Mouse (Mus musculus): ENCODE measurements at regions not wholly inside any gene's neighbourhood (a gene's known extent, or its start where the extent isn't known, plus 50 kb on each side); places are given as distances from the start of the nearest gene placed in this dataset.

- DNase-seq (ENCODE audit: low spot score): no peak
Measured at GRCm38 (mm10) chr10:120666202-120666860, 190.1 kb upstream of the Hmga2 start.

GRCm38 (mm10) chr10:120665670-120666069, 189.4 kb upstream of the Hmga2 start:
- no peak for DNase-seq (ENCODE audit: low spot score)

- DNase-seq (ENCODE audit: low spot score): no peak
Measured at GRCm38 (mm10) chr10:120664419-120664818, 188.2 kb upstream of the Hmga2 start.

- no peak for DNase-seq (ENCODE audit: low spot score)
Measured at GRCm38 (mm10) chr10:120663396-120663795, 187.1 kb upstream of the Hmga2 start.

DNA sequence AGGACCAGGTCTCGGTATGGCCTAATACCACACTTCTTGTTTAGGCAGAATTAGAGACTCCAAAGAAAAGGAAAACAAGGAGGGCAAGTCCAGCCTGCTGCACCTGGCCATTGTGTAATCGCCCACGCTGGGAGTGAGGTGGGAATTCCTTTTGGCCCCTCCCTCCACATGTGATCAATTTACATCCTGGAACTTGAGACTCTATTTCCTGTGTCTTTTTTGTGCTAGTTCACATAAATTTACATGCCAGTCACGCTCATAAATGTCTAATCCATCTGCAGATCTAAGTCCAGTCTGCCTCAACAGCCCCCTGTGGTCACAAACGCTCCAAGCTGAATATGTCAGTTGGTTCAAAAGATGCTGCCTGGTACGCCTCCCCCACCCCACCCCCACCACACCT, 184.2 kb upstream of the Hmga2 start:
- no peak for DNase-seq (ENCODE audit: low spot score)

- no peak for DNase-seq (ENCODE audit: low spot score)
Measured at GRCm38 (mm10) chr10:120655238-120655931, 179.1 kb upstream of the Hmga2 start.

DNA sequence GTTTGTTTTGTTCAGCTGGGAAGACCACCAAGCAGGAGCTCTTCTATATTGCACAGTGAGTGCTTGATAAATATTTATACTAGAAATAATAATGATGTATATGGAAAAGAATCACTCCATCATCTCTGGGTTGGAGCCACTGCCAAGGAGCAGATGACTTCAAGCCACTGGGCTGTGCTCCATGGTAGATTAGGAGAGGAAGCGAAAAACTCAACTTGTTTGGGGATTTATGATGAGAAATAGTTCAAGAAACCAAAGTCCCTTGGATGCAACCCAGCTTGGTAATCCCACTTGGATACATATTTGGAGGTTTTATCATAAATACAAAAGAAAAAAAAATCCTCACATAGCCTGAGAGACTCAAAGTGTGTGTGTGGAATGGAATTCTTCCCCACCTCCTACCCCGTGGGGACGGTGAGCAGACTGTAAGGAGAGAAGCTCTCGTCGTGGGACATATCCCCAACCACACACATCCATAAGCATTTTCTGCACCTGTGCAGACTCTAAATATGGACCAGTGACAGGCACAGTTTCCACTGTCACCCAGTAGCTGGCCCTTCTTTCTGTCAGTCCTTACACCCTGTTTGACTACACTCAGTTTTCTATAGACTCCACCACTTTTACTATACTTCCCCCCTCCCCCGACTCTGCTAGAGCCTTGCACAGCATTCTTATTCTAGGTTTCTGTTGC, 176.4 kb upstream of the Hmga2 start:
- DNase-seq (ENCODE audit: low spot score): no peak

DNA sequence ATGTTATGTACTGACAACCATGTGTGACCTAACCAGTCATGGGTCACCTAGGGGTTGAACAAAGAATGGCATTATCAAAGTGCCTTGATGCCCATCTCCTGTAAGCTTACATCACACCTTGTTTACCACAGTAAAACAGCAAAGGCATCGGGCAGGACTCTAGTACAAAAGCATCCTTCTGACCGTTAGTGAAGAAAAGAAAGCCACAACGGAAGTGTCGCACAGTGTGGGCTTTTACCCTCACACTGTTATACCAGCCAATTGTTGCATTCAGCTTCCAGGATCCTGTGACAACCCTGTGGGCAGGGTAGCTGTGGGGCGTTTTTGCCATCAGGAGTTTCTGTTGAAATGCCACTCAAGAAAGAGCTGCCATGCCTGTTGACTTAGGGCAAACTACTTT, 175.6 kb upstream of the Hmga2 start:
- no peak for DNase-seq (ENCODE audit: low spot score)

- DNase-seq (ENCODE audit: low spot score): no peak
Measured at GRCm38 (mm10) chr10:120650336-120650735, 174.1 kb upstream of the Hmga2 start.

DNA sequence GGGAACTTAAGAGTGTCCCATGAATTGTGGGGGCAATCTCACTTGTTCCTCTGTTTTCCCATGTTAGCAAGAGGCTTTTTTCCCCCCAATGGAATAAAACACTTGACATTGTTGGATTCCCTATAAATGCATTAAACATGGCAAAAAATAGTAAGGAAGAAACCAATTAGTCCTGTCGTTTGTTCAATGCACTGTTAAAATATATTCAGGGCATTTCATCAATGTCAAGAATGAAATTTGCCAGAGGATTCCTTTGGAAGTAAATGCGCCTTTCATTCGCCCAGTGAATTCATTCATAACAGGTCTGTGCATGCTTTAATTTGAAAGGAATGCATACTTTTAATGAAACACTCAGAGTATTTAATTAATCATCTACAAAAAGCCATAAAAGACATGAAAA, 172.5 kb upstream of the Hmga2 start:
- no peak for DNase-seq (ENCODE audit: low spot score)

DNA sequence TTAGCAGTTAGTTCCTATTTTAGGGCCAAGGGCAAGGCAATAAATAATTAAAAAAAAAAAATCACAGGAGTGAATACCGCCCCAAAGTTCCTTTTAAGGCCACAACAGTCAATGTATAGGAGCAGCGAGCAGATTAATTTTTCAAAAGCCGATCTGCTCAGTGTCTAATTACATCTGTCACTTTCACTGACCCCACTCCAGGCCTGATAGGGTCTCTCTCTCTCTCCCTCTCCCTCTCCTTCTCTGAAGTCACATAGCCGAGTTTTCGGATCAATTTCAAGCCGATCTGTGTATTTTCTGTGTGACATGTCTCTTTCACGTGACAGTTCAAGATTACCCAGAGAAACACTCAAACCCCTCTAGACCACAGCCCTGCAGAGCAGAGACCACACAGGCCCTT, 171.8 kb upstream of the Hmga2 start:
- no peak for DNase-seq (ENCODE audit: low spot score)

- no peak for DNase-seq (ENCODE audit: low spot score)
Measured at GRCm38 (mm10) chr10:120647323-120647722, 171.1 kb upstream of the Hmga2 start.

- DNase-seq (ENCODE audit: low spot score): no peak
Measured at GRCm38 (mm10) chr10:120646862-120647311, 170.6 kb upstream of the Hmga2 start.

- DNase-seq (ENCODE audit: low spot score): no peak
Measured at GRCm38 (mm10) chr10:120640847-120641246, 164.6 kb upstream of the Hmga2 start.

- DNase-seq (ENCODE audit: low spot score): no peak
Measured at GRCm38 (mm10) chr10:120638316-120638715, 162.0 kb upstream of the Hmga2 start.

- DNase-seq (ENCODE audit: low spot score): peak; percentile 9
Measured at GRCm38 (mm10) chr10:120635818-120636543, 159.7 kb upstream of the Hmga2 start.

DNA sequence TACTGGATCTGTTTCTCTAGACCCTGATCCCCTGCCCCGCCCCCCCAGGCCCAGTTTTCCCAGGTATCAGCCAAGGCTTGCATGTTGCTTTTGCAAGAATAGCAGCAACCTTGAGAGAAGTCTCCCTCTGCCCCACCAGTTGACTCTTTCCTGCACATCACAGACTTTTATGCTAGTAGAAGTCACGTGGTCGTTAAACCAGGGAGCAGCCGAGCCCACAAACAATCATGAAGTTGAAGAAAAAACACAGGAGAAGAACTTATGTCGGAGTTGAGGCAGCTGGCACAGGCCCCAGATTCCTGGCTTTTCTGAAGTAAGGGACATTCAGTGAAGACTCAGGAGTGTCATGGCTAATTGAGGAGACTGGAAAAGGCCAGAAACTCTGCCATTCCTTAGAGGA, 158.9 kb upstream of the Hmga2 start:
- no peak for DNase-seq (ENCODE audit: low spot score)

DNA sequence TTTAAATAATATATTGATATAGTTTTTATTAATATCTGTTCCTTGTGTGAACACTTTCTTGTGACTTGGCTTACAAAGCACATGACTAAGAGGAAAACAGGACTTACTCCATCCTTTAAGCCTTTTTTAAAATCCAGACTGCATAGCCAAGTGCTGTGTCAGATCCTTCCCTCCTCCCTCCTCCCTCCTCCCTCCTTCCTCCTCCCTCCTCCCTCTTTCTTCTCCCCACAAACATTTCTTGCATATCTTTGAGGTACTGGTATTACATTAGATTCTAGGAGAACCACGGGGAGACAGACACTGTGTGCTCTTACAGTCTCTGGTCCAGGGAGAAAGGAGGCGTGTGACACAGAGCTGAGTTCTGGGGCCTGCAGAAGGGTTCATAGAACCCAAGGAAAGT, 155.8 kb upstream of the Hmga2 start:
- DNase-seq (ENCODE audit: low spot score): no peak

DNA sequence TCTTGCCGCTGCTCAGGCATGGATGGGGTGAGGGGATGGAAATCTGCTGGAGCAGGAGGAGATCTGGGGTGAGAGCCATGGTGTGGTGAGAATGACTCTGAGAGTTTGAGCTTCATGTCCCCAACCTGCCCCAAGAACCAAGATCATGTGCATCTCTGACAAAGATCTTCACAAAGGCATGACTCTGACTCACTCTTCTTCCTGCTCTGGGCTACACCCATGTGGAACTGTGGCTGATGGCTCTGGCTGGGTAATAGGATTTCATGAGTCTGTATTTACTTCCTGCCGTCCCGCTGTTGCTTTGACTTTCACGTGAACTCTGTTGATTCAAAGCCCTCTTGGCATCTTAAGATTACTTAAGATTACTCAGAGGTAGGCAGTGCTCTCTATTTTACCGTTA, 151.8 kb upstream of the Hmga2 start:
- no peak for DNase-seq (ENCODE audit: low spot score)

GRCm38 (mm10) chr10:120625474-120625873, 149.2 kb upstream of the Hmga2 start:
- DNase-seq (ENCODE audit: low spot score): no peak

DNA sequence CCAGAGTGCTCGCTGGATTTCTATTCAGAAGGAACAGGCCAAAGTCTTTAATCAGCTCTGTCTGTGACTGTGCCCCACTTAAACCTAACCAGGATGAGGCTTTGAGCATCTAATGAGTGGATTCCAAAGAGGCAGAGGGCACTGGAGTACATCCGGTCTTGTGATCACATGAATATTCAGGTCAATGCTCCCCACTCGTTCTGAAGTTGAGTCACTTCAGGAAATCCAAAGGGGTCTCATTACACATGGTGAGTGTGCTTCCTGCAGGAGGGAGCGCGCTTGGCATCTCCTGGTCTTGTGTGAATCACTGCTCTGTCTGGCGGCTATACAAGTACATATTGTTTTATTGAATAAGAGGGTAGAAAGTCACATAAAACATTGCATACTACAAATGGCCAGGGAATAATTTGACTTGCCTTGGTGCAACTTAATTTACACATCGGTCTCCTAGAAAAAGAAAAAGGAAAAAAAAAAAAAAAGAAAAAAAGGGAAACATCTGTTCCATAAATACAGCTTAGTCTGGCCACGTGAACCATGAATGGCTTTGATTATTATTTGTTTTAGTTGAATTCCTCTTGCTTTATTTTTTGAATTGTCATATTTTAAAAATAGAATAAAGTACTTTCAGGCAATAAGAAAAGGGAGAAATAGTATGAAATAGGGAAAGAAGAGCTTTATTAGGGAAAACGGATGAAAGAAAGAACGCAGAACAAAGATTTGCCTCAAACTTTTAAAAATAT, 148.1 kb upstream of the Hmga2 start:
- DNase-seq (ENCODE audit: low spot score): no peak

Data from ovary, postnatal 14 days (tissue).